Mouse (Mus musculus) embryo, embryonic 11 days (tissue): ENCODE measurements at regions not wholly inside any gene's neighbourhood (a gene's known extent, or its start where the extent isn't known, plus 50 kb on each side); places are given as distances from the start of the nearest gene placed in this dataset.

ENCODE experiments used
- DNase-seq: peaks from one replicate; pipeline ENCODE4 v3.0.0-alpha.2; 2015

GRCm38 (mm10) chr3:8751356-8751755 is 858.5 kb downstream of the Zfp704 start:
- no peak for DNase-seq

- no peak for DNase-seq
Observed at GRCm38 (mm10) chr3:8750858-8751257, 859.0 kb downstream of the Zfp704 start.

GRCm38 (mm10) chr3:8750162-8750561 is 859.7 kb downstream of the Zfp704 start:
- no peak for DNase-seq

GRCm38 (mm10) chr3:8747201-8747600 is 862.7 kb downstream of the Zfp704 start:
- DNase-seq, result no peak

GRCm38 (mm10) chr3:8746677-8747076 is 863.2 kb downstream of the Zfp704 start:
- no peak for DNase-seq

GRCm38 (mm10) chr3:8746037-8746436 is 863.8 kb downstream of the Zfp704 start:
- no peak for DNase-seq

GRCm38 (mm10) chr3:8744857-8745256 is 865.0 kb downstream of the Zfp704 start:
- no peak for DNase-seq

- no peak for DNase-seq
Observed at GRCm38 (mm10) chr3:8743650-8744049, 866.2 kb downstream of the Zfp704 start.

GRCm38 (mm10) chr3:8741266-8742023 is 868.4 kb downstream of the Zfp704 start:
- DNase-seq, result no peak

- DNase-seq, result no peak
Observed at GRCm38 (mm10) chr3:8740710-8741109, 869.2 kb downstream of the Zfp704 start.

- no peak for DNase-seq
Observed at GRCm38 (mm10) chr3:8739299-8739698, 870.6 kb downstream of the Zfp704 start.

GRCm38 (mm10) chr3:8736239-8736953 is 873.5 kb downstream of the Zfp704 start:
- peak; percentile 56 for DNase-seq

- no peak for DNase-seq
Observed at GRCm38 (mm10) chr3:8734096-8734495, 875.8 kb downstream of the Zfp704 start.

- no peak for DNase-seq
Observed at GRCm38 (mm10) chr3:8731398-8731797, 878.5 kb downstream of the Zfp704 start.

GRCm38 (mm10) chr3:8721628-8722594 is 888.0 kb downstream of the Zfp704 start:
- no peak for DNase-seq

- no peak for DNase-seq
Observed at GRCm38 (mm10) chr3:8720586-8721100, 889.2 kb downstream of the Zfp704 start.

GRCm38 (mm10) chr3:8718206-8718605 is 891.7 kb downstream of the Zfp704 start:
- peak; percentile 45 for DNase-seq

GRCm38 (mm10) chr3:8717334-8717812 is 892.5 kb downstream of the Zfp704 start:
- DNase-seq, result peak; percentile 92
